Mouse (Mus musculus): Measurements from ENCODE around the gene Trip6. TPM values are rescaled to one million over a fixed set of nuclear protein-coding genes. Genes with fewer than 3 reads are reported as not detected.

Gene Trip6
- polyA plus RNA-seq, 1 experiment, result 46.2 TPM

DNA sequence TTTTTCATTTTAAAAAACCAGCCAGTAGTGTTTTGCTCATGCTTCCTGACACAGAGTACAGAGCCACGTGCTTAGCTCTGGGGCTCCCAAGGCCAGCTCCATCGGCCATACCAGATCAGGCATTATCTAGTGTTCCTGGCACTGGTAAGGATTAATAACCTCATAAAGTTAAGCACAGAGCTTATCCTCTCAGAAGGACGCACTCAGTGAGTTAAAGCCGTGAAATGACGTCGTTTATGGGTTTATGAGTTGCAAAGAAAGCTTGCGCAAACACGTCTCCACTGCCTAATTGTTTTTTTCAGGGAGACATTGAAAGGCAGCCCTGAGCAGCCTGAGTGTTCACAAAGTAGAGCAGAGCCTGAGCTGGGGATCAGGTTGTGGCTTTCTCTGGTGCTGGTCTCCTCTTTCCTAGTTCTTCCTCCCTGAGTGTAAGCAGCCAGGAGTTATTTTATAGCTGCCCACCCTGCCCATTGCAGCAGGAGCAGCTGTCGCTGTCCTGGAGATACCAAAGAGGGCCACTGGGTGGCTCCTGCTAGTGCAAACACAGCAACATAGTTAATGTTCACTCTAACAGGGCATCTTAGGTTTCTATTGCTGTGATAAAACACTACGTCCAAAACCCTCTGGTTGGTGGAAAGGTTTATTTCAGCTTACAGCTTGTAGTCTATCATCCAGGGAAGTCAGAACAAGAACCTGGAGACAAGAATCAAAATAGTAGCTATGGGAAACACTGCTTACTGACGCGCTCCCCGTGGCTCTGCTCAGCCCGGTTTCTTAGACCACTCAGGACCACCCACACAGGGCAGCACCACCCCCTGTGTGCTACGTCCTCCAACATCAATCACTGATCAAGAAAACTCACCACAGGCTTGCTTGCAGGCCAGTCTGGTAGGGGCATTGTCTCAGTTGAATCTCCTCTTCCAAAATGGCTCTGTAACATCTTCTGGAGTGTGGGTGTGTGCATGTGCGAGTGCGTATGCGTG is 36.6 kb downstream of the Trip6 start:
- Histone ChIP-seq H3K36me3 (ENCODE audit: control insufficient read depth, insufficient read depth) (no peaks in the 10 kb centered on the region), H3K79me2 (ENCODE audit: control insufficient read depth, insufficient read depth) (no peaks in the 10 kb centered on the region), H3ac (ENCODE audit: control insufficient read depth, insufficient read length) (no peak overlapping the region), H3K4me3 (no peak overlapping the region), H3K4me2 (ENCODE audit: low read depth) (peak overlapping the region; percentile 32), H3K27me3 (ENCODE audit: control insufficient read depth, insufficient read depth, insufficient read length) (peaks cover 37% of the 10 kb centered on the region)
- TF ChIP-seq SRF (IDR thresholded peaks at IDR 0.05; ENCODE audit: control insufficient read depth, insufficient read length, low read depth), result no peak
- peak in 2 of 3 experiments; percentile 25 to 57 for TF ChIP-seq MYOD1 (IDR thresholded peaks at IDR 0.05; ENCODE audit: control insufficient read depth in 1 of 3, insufficient read length in 2 of 3, low read depth in 2 of 3)
- TF ChIP-seq REST (IDR thresholded peaks at IDR 0.05; ENCODE audit: insufficient read depth, insufficient read length), result no peak
- TF ChIP-seq POLR2AphosphoS2 (IDR thresholded peaks at IDR 0.05; ENCODE audit: insufficient read length, low read depth), result no peak
- TF ChIP-seq TCF12 (IDR thresholded peaks at IDR 0.05; ENCODE audit: insufficient read depth, poor library complexity, severe bottlenecking), result no peak
- TF ChIP-seq TCF3 (IDR thresholded peaks at IDR 0.05; ENCODE audit: insufficient read length, low read depth), result no peak
- TF ChIP-seq E2F4 (IDR thresholded peaks at IDR 0.05; ENCODE audit: insufficient read depth), result no peak
- TF ChIP-seq MYOG (IDR thresholded peaks at IDR 0.05; ENCODE audit: control insufficient read depth in 1 of 3, insufficient read depth in 1 of 3, insufficient read length in 2 of 3, low read depth in 2 of 3), result peak; percentile 22 to 60 (median 55)
- no peak for TF ChIP-seq CEBPB (IDR thresholded peaks at IDR 0.05; ENCODE audit: insufficient read depth, poor library complexity, severe bottlenecking)

DNA sequence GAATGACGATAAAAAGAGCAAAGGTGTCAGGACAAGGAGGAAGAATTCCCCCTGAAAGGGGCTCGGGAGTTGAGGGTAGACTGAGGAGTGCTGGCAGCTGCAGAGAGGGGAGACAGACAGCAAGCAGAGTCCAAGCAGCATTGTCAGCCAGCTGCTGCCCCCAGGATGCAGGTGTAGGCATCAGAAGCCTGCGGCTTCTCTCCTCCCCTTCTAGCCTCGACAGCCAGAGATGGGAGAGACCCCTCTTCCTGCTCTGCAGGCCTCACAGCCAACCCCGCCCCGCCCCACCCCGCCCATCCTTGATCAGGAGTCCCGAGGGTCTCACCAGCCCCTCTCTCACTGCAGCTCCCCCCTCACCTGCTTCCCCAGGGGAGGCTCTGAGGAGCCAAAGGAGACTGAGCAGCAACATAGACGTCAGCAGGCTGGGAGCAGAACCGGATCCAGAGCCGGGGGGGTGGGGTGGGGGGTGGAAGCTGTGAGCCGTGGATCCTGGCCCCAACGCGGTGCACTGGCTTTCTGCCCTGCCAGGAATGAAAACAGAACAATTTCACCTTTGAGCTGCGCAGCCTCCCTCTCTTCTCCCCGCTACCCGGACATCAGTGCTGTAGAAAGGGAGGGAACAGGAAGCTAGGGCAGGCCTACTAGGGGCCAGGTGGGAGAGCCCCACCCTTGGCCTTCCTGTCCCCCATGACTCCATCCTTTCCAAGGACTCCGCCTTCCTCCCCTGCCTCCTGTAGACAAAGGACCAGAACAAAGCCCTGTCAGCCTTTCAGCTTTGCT is 45.9 kb downstream of the Trip6 start:
- H3ac ChIP-seq (ENCODE audit: control insufficient read depth, insufficient read length), result no peak overlapping the region
- no peak overlapping the region for H3K4me2 ChIP-seq (ENCODE audit: low read depth)
- TF ChIP-seq CEBPB (IDR thresholded peaks at IDR 0.05; ENCODE audit: insufficient read depth, poor library complexity, severe bottlenecking), result no peak
- no peaks in the 10 kb centered on the region for H3K36me3 ChIP-seq (ENCODE audit: control insufficient read depth, insufficient read depth)
- peaks cover 29% of the 10 kb centered on the region for H3K27me3 ChIP-seq (ENCODE audit: control insufficient read depth, insufficient read depth, insufficient read length)
- H3K79me2 ChIP-seq (ENCODE audit: control insufficient read depth, insufficient read depth), result no peaks in the 10 kb centered on the region
- H3K4me3 ChIP-seq, result no peak overlapping the region

DNA sequence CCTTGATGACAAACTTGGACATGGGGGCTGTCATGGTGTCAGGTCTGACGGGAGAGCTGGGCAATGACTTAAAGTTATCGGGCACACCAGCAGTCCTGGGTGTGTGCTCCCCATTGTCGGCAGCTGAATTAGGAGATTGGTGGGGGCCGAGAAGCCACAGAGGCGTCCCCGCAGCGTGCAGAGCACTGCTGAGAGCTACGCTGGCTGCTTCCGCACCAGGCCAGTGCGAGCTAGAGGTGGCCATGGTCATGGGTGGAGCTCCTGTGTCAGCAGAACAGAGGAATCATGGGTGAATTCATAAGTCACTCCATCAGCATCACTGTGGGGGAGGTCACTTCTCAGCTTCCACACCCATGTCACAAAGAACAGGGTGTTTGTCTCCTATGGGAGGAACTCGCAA is 49.4 kb downstream of the Trip6 start:
- Histone ChIP-seq H3ac (ENCODE audit: control insufficient read depth, insufficient read length) (no peak overlapping the region), H3K27me3 (ENCODE audit: control insufficient read depth, insufficient read depth, insufficient read length) (peaks cover 29% of the 10 kb centered on the region), H3K36me3 (ENCODE audit: control insufficient read depth, insufficient read depth) (no peaks in the 10 kb centered on the region), H3K4me2 (ENCODE audit: low read depth) (no peak overlapping the region), H3K79me2 (ENCODE audit: control insufficient read depth, insufficient read depth) (no peaks in the 10 kb centered on the region), H3K4me3 (no peak overlapping the region)
- no peak for TF ChIP-seq CEBPB (IDR thresholded peaks at IDR 0.05; ENCODE audit: insufficient read depth, poor library complexity, severe bottlenecking)
- TF ChIP-seq MYOD1 (IDR thresholded peaks at IDR 0.05; ENCODE audit: control insufficient read depth in 1 of 3, insufficient read length in 2 of 3, low read depth in 2 of 3), result no peak
- TF ChIP-seq USF1 (IDR thresholded peaks at IDR 0.05; ENCODE audit: low read depth), result no peak

DNA sequence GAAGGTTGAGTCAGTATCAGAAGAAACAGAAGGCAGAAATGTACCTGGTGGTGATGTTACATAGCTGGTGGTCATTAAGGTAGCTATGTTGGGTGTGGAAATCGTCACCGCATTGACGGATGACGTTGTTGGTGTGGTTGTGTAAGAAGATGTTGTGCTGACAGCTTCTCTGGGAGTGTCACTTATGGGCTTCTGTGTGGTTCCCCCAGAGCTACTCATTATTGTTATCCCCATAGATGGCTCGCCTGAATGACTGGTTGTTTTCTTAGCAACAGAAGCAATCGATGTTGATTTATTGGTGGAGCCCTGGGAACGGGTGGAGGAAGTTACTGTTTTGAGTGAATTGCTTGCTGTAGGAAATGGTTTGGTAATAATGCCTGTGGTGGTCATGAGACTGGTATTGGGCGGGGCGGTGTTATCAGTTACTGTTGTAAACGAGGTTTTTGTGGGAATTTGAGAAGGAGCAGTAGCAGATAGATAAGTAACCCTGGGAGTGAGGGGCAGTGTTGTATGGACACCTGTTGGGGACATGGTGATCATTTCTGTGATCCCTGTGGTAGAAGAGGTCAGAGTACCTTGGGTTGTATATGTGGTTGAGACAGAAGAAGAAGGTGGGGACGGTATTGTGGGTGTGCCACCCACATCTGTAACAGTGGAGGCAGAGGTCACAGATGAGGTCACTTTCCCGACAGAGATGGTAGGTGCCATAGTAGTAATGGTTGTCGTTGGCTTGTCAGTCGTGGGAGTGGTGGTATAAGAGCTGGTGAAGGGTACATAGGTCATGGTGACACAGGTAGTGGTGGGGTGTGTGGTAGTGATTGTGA is 50.1 kb downstream of the Trip6 start:
- no peaks in the 10 kb centered on the region for H3K79me2 ChIP-seq (ENCODE audit: control insufficient read depth, insufficient read depth)

More for the DNA sequence above, 50.1 kb downstream of the Trip6 start:
- Histone ChIP-seq H3K4me3 (no peak overlapping the region), H3ac (ENCODE audit: control insufficient read depth, insufficient read length) (no peak overlapping the region), H3K36me3 (ENCODE audit: control insufficient read depth, insufficient read depth) (no peaks in the 10 kb centered on the region), H3K27me3 (ENCODE audit: control insufficient read depth, insufficient read depth, insufficient read length) (peaks cover 29% of the 10 kb centered on the region), H3K4me2 (ENCODE audit: low read depth) (no peak overlapping the region)
- TF ChIP-seq MYOD1 (IDR thresholded peaks at IDR 0.05; ENCODE audit: control insufficient read depth in 1 of 3, insufficient read length in 2 of 3, low read depth in 2 of 3) (no peak), USF1 (IDR thresholded peaks at IDR 0.05; ENCODE audit: low read depth) (no peak), MYOG (IDR thresholded peaks at IDR 0.05; ENCODE audit: control insufficient read depth in 1 of 3, insufficient read depth in 1 of 3, insufficient read length in 2 of 3, low read depth in 2 of 3) (no peak), REST (IDR thresholded peaks at IDR 0.05; ENCODE audit: insufficient read depth, insufficient read length) (no peak), POLR2A (IDR thresholded peaks at IDR 0.05; ENCODE audit: insufficient read length, low read depth) (no peak)

Other genes with a start within 250 kb of the Trip6 start
- 17.6 TPM for gene Serpine1, start 242.1 kb downstream of the Trip6 start, polyA plus RNA-seq (2012; fragmentation: generic; extraction: Trizol)
- 5.9 TPM for gene Trim56, start 198.2 kb downstream of the Trip6 start, polyA plus RNA-seq (2012; fragmentation: generic; extraction: Trizol)
- gene Muc3, start 165.1 kb downstream of the Trip6 start, polyA plus RNA-seq (2012; fragmentation: generic; extraction: Trizol), result not detected
- gene Muc3a, start 102.0 kb downstream of the Trip6 start, polyA plus RNA-seq (2012; fragmentation: generic; extraction: Trizol), result not detected
- gene Ache, start 26.9 kb downstream of the Trip6 start, polyA plus RNA-seq (2012; fragmentation: generic; extraction: Trizol), result 10.9 TPM
- 9.0 TPM for gene Ufsp1, start 19.8 kb downstream of the Trip6 start, polyA plus RNA-seq (2012; fragmentation: generic; extraction: Trizol)
- 59.0 TPM for gene Srrt, start 6.7 kb downstream of the Trip6 start, polyA plus RNA-seq (2012; fragmentation: generic; extraction: Trizol)
- gene Slc12a9, start 19.2 kb upstream of the Trip6 start, polyA plus RNA-seq (2012; fragmentation: generic; extraction: Trizol), result 7.9 TPM
- 17.8 TPM for gene Ephb4, start 35.7 kb upstream of the Trip6 start, polyA plus RNA-seq (2012; fragmentation: generic; extraction: Trizol)
- gene Zan, start 162.7 kb upstream of the Trip6 start, polyA plus RNA-seq (2012; fragmentation: generic; extraction: Trizol), result 0.01 TPM
- gene Pop7, start 188.1 kb upstream of the Trip6 start, polyA plus RNA-seq (2012; fragmentation: generic; extraction: Trizol), result 53.0 TPM
- 9.6 TPM for gene Gigyf1, start 204.1 kb upstream of the Trip6 start, polyA plus RNA-seq (2012; fragmentation: generic; extraction: Trizol)
- not detected for gene Epo, start 218.8 kb upstream of the Trip6 start, polyA plus RNA-seq (2012; fragmentation: generic; extraction: Trizol)
- 632 TPM for gene Gnb2, start 219.1 kb upstream of the Trip6 start, polyA plus RNA-seq (2012; fragmentation: generic; extraction: Trizol)
- not detected for gene Actl6b, start 239.1 kb upstream of the Trip6 start, polyA plus RNA-seq (2012; fragmentation: generic; extraction: Trizol)